11 mouse cellular contexts compared by ENCODE assay signal in genomic region chr5:116553868-116554267, GRCm38 (mm10). TPM values are rescaled to one million over a fixed set of nuclear protein-coding genes. Genes with fewer than 3 reads are reported as not detected.
DNase-seq lines count a peak whose midpoint lies in the region; ATAC-seq and TF ChIP-seq lines count a peak whose summit lies in the region.
"Had no signal": no experiment of that assay in that cellular context is flagged by ENCODE, and none has a peak within 500 bp of the region (broad histone marks: within the 10 kb centered on the region; RNA-seq: fewer than 3 reads in every experiment).

No protein-coding gene starts in this region.

- peaks cover 7% of the 10 kb centered on the region; the same call in 1 of the 2 replicates for H3K36me3 ChIP-seq in midbrain, embryonic 11.5 days (ENCODE audit: control insufficient read depth, insufficient read depth, low read length)
- H3K36me3 ChIP-seq in midbrain, postnatal 0 days (ENCODE audit: insufficient read depth, low read length), result peaks cover 2% of the 10 kb centered on the region; the same call in 1 of the 2 replicates
- H3K36me3 ChIP-seq in forebrain, postnatal 0 days (ENCODE audit: insufficient read depth), result 0 out of 2 replicates have a peak, but pooled peaks cover 2% of the 10 kb centered on the region
- H3K36me3 ChIP-seq: heart, embryonic 15.5 days; liver, embryonic 13.5 days had no signal

- H3K4me1 ChIP-seq in midbrain, embryonic 11.5 days (ENCODE audit: control insufficient read depth, insufficient read depth, low read length), result peaks cover 21% of the 10 kb centered on the region
- peaks cover 6% of the 10 kb centered on the region; the same call in 1 of the 2 replicates for H3K4me1 ChIP-seq in midbrain, postnatal 0 days (ENCODE audit: insufficient read depth, low read length)
- H3K4me1 ChIP-seq in forebrain, postnatal 0 days (ENCODE audit: insufficient read depth), result peaks cover 10% of the 10 kb centered on the region
- H3K4me1 ChIP-seq: heart, embryonic 15.5 days; liver, embryonic 13.5 days had no signal

- peak; percentile 65 for DNase-seq in adrenal gland, postnatal 10 days
- no peak for DNase-seq in adrenal gland, adult 18-20 months (ENCODE audit: low spot score in 2 of 2)
- peak; percentile 86 for DNase-seq in midbrain, embryonic 11.5 days (ENCODE audit: low spot score, missing footprints)
- DNase-seq in midbrain, postnatal 0 days (ENCODE audit: low spot score), result no peak
- DNase-seq in forebrain, postnatal 0 days, result no peak
- DNase-seq in retina, embryonic 14.5 days (ENCODE audit: low spot score), result peak; percentile 91
- no peak for DNase-seq in frontal cortex, postnatal 14 days (ENCODE audit: low spot score in 2 of 2)
- no peak for DNase-seq in yolk sac, embryonic 10.5 days (ENCODE audit: low spot score)
- DNase-seq: liver, embryonic 13.5 days had no signal

- no peak overlapping the region for H3K9ac ChIP-seq in midbrain, embryonic 11.5 days (ENCODE audit: low read length)
- H3K9ac ChIP-seq in midbrain, postnatal 0 days (replicated peaks; ENCODE audit: low read length, poor library complexity, severe bottlenecking), result no peak overlapping the region
- no peak overlapping the region for H3K9ac ChIP-seq in forebrain, postnatal 0 days
- H3K9ac ChIP-seq: heart, embryonic 15.5 days; liver, embryonic 13.5 days had no signal

- no peaks in the 10 kb centered on the region for H3K27me3 ChIP-seq in midbrain, embryonic 11.5 days (ENCODE audit: control insufficient read depth, insufficient read depth, low read length)
- no peaks in the 10 kb centered on the region for H3K27me3 ChIP-seq in midbrain, postnatal 0 days (ENCODE audit: insufficient read depth, low read length)
- H3K27me3 ChIP-seq in forebrain, postnatal 0 days (ENCODE audit: insufficient read depth, low read length), result no peaks in the 10 kb centered on the region
- H3K27me3 ChIP-seq: heart, embryonic 15.5 days; liver, embryonic 13.5 days; Patski had no signal

- 6% methylated on average over 5 of the region's 5 CpGs for WGBS in midbrain, embryonic 11.5 days
- 8% methylated on average over 5 of the region's 5 CpGs for WGBS in midbrain, postnatal 0 days
- WGBS in forebrain, postnatal 0 days, result 2% methylated on average over 5 of the region's 5 CpGs

- TF ChIP-seq CTCF in midbrain, postnatal 0 days (IDR thresholded peaks at IDR 0.05), result no peak
- no peak for TF ChIP-seq CTCF in forebrain, postnatal 0 days (IDR thresholded peaks at IDR 0.05; ENCODE audit: low read depth)

- no peak overlapping the region for H3K4me3 ChIP-seq in midbrain, embryonic 11.5 days (ENCODE audit: low read depth, low read length)
- no peak overlapping the region for H3K4me3 ChIP-seq in midbrain, postnatal 0 days (ENCODE audit: low read depth, low read length)
- no peak overlapping the region for H3K4me3 ChIP-seq in forebrain, postnatal 0 days (ENCODE audit: low read depth, low read length)
- H3K4me3 ChIP-seq: heart, embryonic 15.5 days; liver, embryonic 13.5 days had no signal

- peak; percentile 65 for ATAC-seq in midbrain, embryonic 11.5 days (ENCODE audit: low FRiP score)
- ATAC-seq in midbrain, postnatal 0 days (ENCODE audit: low FRiP score), result no peak
- ATAC-seq in forebrain, postnatal 0 days, result peak; percentile 34; the same call in 1 of the 2 replicates
- ATAC-seq: Patski had no signal

- peak overlapping the region; percentile 40; the same call in 1 of the 2 replicates for H3K27ac ChIP-seq in midbrain, embryonic 11.5 days (ENCODE audit: low read depth, low read length)
- H3K27ac ChIP-seq in midbrain, postnatal 0 days (ENCODE audit: low read depth, low read length), result no peak overlapping the region
- H3K27ac ChIP-seq in forebrain, postnatal 0 days (ENCODE audit: low read depth, low read length), result peak overlapping the region; percentile 29; the same call in 1 of the 2 replicates
- H3K27ac ChIP-seq: heart, embryonic 15.5 days; liver, embryonic 13.5 days had no signal

- no peak overlapping the region for H3K4me2 ChIP-seq in midbrain, embryonic 11.5 days
- H3K4me2 ChIP-seq in midbrain, postnatal 0 days (ENCODE audit: low read depth, low read length, poor library complexity, severe bottlenecking), result no peak overlapping the region
- H3K4me2 ChIP-seq in forebrain, postnatal 0 days (ENCODE audit: low read depth), result no peak overlapping the region
- H3K4me2 ChIP-seq: heart, embryonic 15.5 days; liver, embryonic 13.5 days had no signal

- peaks cover 7% of the 10 kb centered on the region; the same call in 1 of the 2 replicates for H3K9me3 ChIP-seq in midbrain, embryonic 11.5 days (ENCODE audit: control insufficient read depth, low read length)
- no peaks in the 10 kb centered on the region for H3K9me3 ChIP-seq in midbrain, postnatal 0 days (ENCODE audit: low read length)
- no peaks in the 10 kb centered on the region for H3K9me3 ChIP-seq in forebrain, postnatal 0 days (ENCODE audit: low read length)
- H3K9me3 ChIP-seq: heart, embryonic 15.5 days had no signal

RNA-seq across cellular contexts. Expression of gene Srrm4, which starts 37.7 kb away (rescaled TPM):
- 1 to 10 TPM; 2.8 to 2.9 TPM for total RNA-seq in adrenal gland, postnatal 10 days (2021)
- total RNA-seq in adrenal gland, adult 18-20 months (2021), result 1 to 10 TPM in 1 of 2 experiments, under 1 TPM in 1; 0.89 to 1.3 TPM
- 17.3 and 17.4 TPM in 2 replicates for polyA plus RNA-seq in midbrain, embryonic 11.5 days (2014; fragmentation: Nextera tagmentation; extraction: Ambion mirVana)
- total RNA-seq in midbrain, postnatal 0 days (2014; rRNA removed), result 8.0 and 10.7 TPM in 2 replicates
- polyA plus RNA-seq in midbrain, postnatal 0 days (2015; fragmentation: Nextera tagmentation; extraction: Ambion mirVana), result 11.2 and 15.4 TPM in 2 replicates
- 7.2 and 12.7 TPM in 2 replicates for total RNA-seq in forebrain, postnatal 0 days (2014; rRNA removed)
- 10.8 and 16.4 TPM in 2 replicates for polyA plus RNA-seq in forebrain, postnatal 0 days (2015; fragmentation: Nextera tagmentation; extraction: Ambion mirVana)

Comparison
In these comparisons a context has a peak if more than half of its experiments do, and no peak if none do; other contexts are left out.
1. DNase-seq: peak in adrenal gland, postnatal 10 days (single experiment), midbrain, embryonic 11.5 days (single experiment) and retina, embryonic 14.5 days (single experiment); none in adrenal gland, adult 18-20 months (0 of 2), midbrain, postnatal 0 days (single experiment), forebrain, postnatal 0 days (single experiment), frontal cortex, postnatal 14 days (0 of 2) and yolk sac, embryonic 10.5 days (single experiment).